Mouse (Mus musculus) heart, postnatal 36 days (tissue): Measurements from ENCODE around the gene Vsig1. TPM values are rescaled to one million over a fixed set of nuclear protein-coding genes. Genes with fewer than 3 reads are reported as not detected.

Source experiments
- DNase-seq, 2 experiments: peaks; one replicate each; pipeline ENCODE4 v3.0.0; 2021 to 2022
- intact Hi-C: fragments of 180-260 bp; cut with DNase I; formaldehyde crosslinking; loops from one replicate; pipeline ENCODE4 v1.15.1; 2025
- total RNA-seq, 2 experiments: library from RNA; stranded (reverse); gene quantifications; 2 replicates each; pipeline ENCODE4 v1.2.3; 2021

Vsig1 gene
- total RNA-seq = not detected

DNA sequence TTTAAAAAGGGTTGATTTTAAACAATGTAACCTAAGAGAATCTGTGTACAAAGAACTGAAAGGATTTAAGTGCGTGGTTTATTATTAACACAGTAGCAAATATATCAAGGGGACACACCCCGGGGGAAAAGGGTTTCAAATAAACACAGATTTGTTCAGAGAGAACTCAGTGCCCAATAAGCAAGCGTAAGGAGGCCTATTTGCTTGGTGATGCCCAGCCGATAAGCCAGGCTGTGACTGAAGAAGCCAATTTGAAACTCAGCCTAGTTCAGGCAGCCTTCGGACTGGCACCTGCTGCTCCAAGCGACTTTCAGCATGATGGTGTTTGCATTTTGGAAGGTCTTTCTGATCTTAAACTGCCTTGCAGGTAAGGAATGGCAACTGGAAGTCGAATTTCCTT lies at the start of gene Vsig1:
Vsig1 (plus strand) TSS at position 249 of the 400 bp plus-strand sequence.
- no peak for DNase-seq
- intact Hi-C loops = no loop called here

GRCm38 (mm10) chrX:140862760-140863159 lies 44.6 kb upstream of the Vsig1 start:
- intact Hi-C loops = no loop called here

DNA sequence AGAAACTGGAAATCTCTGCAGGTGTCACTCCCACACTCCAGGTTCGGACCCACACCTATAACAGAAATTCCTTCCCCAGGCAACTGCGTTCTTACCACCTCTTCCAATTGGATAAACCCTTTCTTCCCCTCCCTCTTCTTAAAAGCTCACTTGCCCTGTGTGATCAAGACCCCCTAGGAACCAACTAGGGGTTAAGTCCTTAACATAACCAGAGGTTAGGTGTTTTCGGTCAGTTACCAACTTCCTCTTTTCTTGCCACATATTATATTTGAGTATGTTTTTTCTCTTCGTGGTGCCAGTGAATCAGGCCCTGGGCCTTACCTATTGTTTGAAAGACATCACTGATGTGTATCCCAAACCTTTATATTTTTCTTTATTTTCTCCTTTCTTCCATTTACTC lies 44.0 kb upstream of the Vsig1 start:
- DNase-seq = no peak
- intact Hi-C loops = no loop called here

More at GRCm38 (mm10) chrX:140862760-140863159, 44.6 kb upstream of the Vsig1 start:
- no peak for DNase-seq

DNA sequence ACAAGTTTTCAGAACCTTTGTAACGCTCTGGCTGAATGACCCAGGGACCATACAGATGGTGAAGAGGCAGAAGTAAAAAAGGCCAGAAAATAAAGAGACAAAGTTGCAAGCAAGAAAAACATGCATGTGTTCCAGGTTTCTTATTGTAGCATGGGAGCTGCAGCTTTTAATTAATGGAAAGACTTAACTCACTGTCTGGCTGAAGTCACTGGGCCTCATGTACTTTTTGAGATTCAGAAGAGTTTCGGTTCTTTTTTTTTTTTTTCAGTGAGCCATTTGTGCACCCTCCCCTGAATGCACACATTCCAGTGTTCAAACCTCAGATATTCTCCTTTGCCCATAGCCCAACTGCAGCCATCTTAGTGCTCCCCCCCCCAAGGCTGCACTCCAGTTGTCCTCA lies 20.2 kb upstream of the Vsig1 start:
- DNase-seq = no peak
- intact Hi-C loops = no loop called here

DNA sequence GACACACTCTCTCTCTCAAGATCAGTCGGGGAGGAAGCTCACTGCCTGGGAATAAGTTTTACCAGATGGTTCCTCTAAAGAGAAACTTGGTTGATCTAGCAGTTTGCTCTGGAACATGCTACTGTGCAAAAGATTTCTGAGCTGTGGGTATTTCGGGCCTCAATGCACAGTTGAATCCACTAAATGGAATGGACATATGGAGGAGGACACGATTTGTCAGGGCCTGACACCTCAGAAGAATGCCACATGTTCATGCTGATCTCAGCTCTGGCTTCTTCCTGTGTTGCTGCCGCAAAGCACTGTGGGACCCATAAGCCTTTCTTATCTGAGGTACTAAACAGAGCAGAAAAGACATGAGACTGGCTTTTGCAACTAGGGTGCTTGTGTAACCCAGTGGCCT lies 15.6 kb upstream of the Vsig1 start:
- intact Hi-C loops = no loop called here

DNA sequence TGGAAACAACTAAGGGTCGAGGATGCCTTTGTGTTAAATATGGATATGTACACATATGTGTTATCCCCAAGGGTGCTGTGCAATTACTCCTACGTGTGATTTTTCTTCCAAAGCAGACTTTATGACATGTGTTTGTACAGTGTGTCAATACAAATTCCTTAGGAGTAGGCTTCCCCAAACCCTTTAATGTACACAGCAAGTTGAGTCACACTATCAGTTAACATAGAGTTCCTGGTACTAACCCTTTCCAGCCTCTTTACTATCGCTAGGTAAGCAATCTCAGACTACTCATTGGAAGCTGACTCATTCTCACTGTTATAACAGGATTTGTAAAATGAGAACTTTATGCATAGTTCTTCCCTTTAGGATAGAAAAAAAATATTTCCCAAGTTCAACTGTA lies 3.9 kb upstream of the Vsig1 start:
- DNase-seq = no peak
- intact Hi-C loops = no loop called here

More for the DNA sequence above, 15.6 kb upstream of the Vsig1 start:
- DNase-seq = no peak

DNA sequence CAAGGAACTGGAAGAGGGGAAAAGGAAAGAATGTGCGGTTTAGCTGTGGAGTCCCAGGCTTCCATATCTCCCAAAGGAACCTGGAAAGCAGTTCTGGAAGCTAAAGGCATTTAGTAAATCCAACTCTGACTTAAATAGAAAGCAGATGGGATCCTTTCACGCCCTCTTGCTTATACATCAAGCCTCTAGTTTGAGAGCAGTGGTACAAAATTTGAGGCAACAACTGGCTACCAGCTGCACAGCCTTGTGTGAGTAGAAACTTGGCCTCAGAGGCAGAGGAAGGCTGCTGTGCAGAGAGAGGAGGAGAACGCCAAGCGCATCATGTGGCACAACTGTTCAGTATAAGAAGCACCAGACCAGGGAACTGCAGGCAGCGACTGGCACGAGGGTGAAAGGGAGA lies 13.9 kb downstream of the Vsig1 start:
- intact Hi-C loops = no loop called here
- DNase-seq = no peak

- intact Hi-C loops = no loop called here
Measured at GRCm38 (mm10) chrX:140932066-140932465, 24.7 kb downstream of the Vsig1 start.

DNA sequence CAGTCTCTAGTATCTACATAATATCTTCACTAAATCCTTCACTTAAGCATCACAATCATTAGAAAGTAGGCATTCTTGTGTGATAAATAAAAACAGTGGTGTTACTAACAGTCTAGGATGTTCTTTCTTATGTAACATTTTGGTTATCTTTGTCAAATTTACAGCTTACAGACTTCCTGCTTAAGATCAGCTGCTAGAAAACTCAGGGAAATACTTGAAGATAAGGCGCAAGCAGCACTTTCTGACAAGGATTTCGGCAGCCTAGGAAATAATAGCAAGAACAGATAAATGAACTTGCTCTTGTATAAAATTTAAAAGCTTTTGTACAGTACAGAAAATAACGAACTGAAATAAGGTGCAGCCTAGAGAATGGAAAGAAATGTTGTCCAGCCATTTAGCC lies 25.9 kb downstream of the Vsig1 start:
- no peak for DNase-seq
- intact Hi-C loops = no loop called here

More at GRCm38 (mm10) chrX:140932066-140932465, 24.7 kb downstream of the Vsig1 start:
- no peak for DNase-seq

DNA sequence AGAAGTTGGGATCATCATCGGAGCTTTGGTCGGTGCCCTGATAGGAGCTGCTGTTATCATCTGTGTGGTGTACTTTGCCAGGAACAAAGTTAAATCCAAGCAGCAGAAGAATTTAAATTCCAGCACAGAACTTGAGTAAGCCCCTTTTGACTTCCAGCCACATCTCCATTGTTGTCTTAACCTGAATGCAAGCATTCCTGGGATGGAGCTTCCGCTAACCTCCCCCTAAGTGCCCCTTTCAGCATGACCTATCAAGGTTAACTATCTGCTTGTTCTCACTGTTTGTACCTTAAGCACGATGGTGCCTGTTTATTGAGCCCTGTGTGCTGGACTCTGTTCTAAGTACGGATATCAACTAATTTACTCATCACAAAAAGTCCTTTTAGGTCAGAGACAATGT lies 28.9 kb downstream of the Vsig1 start:
- no peak for DNase-seq
- intact Hi-C loops = no loop called here

DNA sequence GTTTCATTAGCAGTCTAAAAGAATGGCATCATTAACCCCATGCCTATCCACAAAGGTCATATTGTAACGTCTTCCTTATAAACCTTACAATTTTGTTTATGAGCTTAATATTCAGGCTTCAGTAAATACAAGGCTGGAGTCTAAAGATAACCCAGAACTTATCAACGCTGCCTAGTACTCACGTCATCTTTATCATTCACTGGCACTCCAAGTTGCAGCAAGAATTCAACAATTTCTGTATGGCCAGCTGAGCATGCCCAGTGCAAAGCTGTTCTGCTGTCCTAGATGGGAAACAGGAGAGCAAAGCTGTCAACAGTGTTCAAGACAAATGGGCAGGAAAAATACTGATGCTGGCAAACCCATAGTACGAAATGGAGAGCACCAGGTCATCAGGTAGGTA lies 46.2 kb downstream of the Vsig1 start:
- intact Hi-C loops = loop anchor here (5.0 kb wide), 1 partner anchor 1729 kb away; the partner anchor contains the start of gene Tmem164
- DNase-seq = no peak

DNA sequence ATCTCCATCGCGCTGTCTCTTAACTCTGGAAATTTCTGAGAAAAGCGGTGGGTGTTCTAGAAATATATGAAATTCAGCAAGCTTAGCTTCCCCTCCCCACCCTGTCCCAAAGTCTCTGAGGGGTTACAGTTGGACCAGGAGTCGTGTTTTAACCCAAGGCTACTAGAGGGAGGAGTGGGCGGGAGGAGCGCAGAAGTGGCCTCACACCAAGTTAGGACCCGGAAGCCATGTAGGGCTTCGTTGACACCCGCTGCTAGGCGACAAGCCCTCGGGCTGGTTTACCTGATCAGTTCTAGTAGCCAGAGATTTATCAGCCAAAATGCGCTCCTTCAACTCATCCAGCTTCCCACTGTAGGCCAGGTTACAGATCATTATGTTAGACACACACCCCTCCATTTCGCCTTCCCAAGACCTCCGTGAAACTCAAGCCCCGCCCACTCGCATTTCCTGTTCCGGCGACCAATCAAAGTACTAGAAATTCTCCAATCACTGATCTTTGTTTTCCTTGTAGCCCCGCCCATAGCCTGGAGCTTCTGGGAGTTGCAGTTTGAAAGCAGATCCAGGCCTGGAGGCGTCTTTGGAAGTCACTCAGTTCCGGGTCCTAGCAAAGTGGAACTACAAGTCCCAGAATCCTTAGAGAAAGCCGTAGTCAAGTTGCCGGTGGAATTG lies 49.0 kb downstream of the Vsig1 start, which contains the start of the genes Psmd10 and Atg4a:
Psmd10 (minus strand) TSS at position 457 of the 669 bp plus-strand sequence.
Atg4a (plus strand) TSS at position 636 of the 669 bp plus-strand sequence.
- intact Hi-C loops = no loop called here
- DNase-seq = peak; percentile 82 to 84

DNA sequence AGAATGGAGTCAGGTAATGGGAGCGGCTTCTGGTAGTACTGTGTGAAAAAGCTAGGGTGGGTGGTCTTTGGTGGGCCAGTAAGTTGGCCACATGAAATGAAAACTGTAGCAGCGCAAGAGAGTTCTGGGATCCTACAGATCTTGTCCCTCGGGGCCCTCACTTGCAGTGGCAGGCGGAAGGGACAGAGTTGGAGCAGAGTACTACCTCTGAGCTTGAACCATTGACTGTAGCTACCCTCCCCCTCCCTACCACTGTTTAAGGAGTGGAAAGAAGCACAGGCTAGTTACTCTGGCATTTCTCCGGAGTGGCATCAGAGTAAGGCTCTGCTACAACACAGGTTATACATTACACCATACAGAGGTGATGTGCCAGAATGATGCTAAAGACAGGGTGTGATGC lies 49.6 kb downstream of the Vsig1 start:
- DNase-seq = no peak
- intact Hi-C loops = no loop called here

GRCm38 (mm10) chrX:140978943-140979342 lies 71.5 kb downstream of the Vsig1 start:
- intact Hi-C loops = no loop called here
- DNase-seq = no peak

DNA sequence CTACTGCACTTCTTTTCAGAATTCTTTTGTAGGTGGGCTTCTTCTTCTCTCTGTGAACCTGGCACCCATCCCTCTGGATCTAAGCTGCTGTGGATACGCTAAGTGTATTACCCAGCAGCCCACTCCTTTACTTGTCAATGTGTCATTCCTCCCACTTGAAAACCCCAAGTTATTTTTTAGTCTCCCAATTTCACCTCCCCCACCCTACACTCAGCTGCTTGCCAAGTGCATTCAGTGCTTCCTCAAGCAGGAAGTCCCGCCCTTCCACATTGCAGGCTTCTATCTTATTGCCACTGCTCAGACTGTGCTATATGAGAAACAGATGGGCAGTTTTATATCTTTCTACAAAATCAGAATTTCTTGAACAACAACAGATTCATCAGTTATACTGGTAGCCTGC lies 72.1 kb downstream of the Vsig1 start:
- intact Hi-C loops = no loop called here

GRCm38 (mm10) chrX:140980163-140980562 lies 72.8 kb downstream of the Vsig1 start:
- no peak for DNase-seq
- intact Hi-C loops = no loop called here

More for the DNA sequence above, 72.1 kb downstream of the Vsig1 start:
- DNase-seq = peak; percentile 17 to 32

- intact Hi-C loops = no loop called here
Measured at GRCm38 (mm10) chrX:140983206-140983960, 76.0 kb downstream of the Vsig1 start.

DNA sequence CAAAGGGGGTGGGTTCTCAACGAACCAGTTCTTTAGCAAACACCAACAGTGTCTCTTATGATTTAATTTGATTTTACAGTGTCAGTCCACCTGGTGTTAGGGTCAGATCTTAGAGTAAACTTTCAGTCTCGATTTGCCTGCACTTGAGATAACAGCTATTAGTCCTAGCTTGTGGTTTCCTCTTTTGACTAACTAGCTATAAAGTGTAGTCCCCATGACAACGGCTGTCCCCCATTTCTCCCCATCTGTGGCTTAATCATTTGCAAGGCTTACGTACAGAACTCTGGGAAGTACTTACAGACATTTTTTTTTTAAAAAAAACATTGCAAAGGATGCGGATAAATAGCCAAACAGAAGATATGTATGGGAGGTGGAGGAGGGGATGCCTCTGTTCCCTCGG lies 77.4 kb downstream of the Vsig1 start:
- DNase-seq = no peak
- intact Hi-C loops = no loop called here

More at GRCm38 (mm10) chrX:140983206-140983960, 76.0 kb downstream of the Vsig1 start:
- DNase-seq = no peak

GRCm38 (mm10) chrX:140985256-140985655 lies 77.8 kb downstream of the Vsig1 start:
- intact Hi-C loops = no loop called here
- no peak for DNase-seq
